Mouse (Mus musculus): ENCODE data around the gene Sox5. TPM values are rescaled to one million over a fixed set of nuclear protein-coding genes. Genes with fewer than 3 reads are reported as not detected.

Sox5 gene
- total RNA-seq, 2 experiments from 2014 or later = 138 to 165 TPM

- intact Hi-C loops (cut with DNase I) = no loop called here
- peak; percentile 64 for DNase-seq
These were observed 615.7 kb downstream of the Sox5 start for GRCm38 (mm10) chr6:144166104-144166503.

- intact Hi-C loops (cut with DNase I) = no loop called here
- DNase-seq = no peak
These were observed 618.3 kb downstream of the Sox5 start for GRCm38 (mm10) chr6:144163501-144163900.

DNA sequence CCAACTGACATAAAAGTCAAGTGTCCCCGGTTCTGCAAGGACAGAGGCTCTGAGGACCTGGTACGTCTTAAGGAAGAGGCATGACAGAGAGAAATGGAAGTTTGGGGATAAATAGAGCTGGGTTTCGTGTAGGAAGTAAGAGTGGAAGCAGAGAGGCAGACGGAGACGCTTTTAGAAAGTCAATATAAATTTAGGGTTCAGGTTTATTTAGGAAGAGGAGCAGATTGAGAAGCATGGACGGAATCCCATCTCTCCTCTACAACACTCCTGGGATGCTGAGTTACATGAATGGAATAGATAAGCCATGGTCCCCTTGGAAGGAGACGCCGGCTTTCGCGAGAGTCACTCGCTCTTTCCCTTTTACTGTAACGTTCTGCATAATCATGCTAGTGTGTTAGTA is 623.1 kb downstream of the Sox5 start:
- intact Hi-C loops (cut with DNase I) = no loop called here
- DNase-seq = no peak

GRCm38 (mm10) chr6:144154892-144155424 is 626.8 kb downstream of the Sox5 start:
- peak; percentile 60 for DNase-seq
- intact Hi-C loops (cut with DNase I) = no loop called here

DNA sequence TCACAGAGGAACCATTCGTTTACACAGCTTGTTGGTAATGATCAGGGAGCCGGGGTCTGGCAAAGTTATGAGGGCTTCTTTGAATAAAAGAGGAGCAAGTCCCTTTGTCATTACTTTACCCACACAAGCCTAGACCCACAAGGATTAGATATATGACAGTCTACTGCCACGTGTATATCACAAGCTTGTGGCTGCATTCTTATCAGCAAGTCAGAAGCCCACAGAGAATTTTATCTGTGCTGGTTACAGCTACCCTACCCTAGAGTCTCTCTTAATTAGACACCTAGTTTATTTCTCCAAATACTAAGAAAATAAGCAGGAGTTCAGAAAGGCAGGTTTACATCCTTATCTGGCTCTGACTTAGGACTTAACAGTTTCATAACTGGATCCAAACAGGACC is 629.8 kb downstream of the Sox5 start:
- no peak for DNase-seq
- intact Hi-C loops (cut with DNase I) = no loop called here

DNA sequence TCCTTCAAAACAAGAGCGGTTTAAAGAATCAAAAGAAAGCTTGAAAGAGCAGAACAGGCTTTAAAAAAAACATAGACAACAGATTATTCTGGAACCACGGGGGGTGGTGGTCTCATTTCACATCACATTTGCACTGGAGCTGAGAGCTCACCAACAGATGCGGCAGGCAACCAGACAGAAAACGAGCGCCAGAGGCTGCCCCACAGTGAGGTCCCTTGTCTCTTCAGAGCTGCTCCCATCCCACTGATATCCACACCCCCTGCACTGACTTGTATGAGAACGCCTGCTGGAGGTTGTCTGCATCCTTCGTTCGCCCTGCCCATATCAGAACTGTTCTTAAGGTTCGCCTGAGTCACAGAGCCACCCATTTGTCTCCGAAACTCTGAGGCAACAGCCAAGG is 630.7 kb downstream of the Sox5 start:
- intact Hi-C loops (cut with DNase I) = no loop called here
- peak; percentile 72 for DNase-seq

- intact Hi-C loops (cut with DNase I) = no loop called here
- DNase-seq = no peak
These were observed 644.4 kb downstream of the Sox5 start for GRCm38 (mm10) chr6:144137397-144137796.

- DNase-seq = no peak
- intact Hi-C loops (cut with DNase I) = no loop called here
These were observed 644.9 kb downstream of the Sox5 start for GRCm38 (mm10) chr6:144136894-144137293.

GRCm38 (mm10) chr6:144129927-144130326 is 651.9 kb downstream of the Sox5 start:
- no peak for DNase-seq
- intact Hi-C loops (cut with DNase I) = no loop called here

DNA sequence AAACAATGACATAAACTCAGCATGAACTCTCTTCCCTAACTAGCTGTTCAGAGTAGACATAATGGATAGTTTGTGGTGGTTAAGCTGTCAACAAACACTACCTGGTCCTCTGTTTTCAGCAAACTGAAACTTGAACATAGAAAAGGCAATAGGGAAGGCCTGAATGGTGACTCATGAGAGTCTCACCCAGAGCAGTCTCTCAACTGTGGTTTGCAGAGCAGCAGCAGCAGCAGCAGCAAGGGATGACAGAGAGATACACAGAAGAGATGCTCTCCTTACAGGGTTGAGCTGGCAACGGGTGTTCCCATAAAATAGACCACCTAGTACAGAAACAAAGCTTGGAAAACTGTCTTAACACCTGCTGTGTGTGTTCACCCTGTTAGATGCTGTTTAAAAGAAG is 661.8 kb downstream of the Sox5 start:
- no peak for DNase-seq
- intact Hi-C loops (cut with DNase I) = no loop called here

- DNase-seq = no peak
- intact Hi-C loops (cut with DNase I) = no loop called here
These were observed 665.1 kb downstream of the Sox5 start for GRCm38 (mm10) chr6:144116646-144117045.

GRCm38 (mm10) chr6:144111561-144111960 is 670.2 kb downstream of the Sox5 start:
- DNase-seq = peak; percentile 22
- intact Hi-C loops (cut with DNase I) = no loop called here

DNA sequence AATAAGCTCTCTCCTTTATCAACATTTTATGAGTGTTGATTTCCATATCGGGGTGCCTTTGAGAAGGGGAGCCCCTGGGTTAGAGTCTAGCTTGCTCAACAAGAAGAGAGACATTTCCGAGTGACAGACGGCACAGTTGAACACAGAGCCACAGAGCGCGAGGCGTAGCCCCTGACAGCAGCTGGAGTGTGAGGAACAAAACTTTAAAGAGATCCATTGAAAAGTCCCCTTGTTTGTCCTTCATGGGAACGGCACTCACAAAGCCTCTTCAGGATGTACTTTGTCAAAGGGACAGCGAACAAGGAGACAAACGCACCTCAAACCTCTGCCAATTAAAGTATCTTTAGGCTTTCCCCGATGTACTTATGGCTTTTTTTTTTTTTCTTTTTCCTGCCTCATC is 674.9 kb downstream of the Sox5 start:
- DNase-seq = no peak
- intact Hi-C loops (cut with DNase I) = no loop called here

- intact Hi-C loops (cut with DNase I) = no loop called here
- no peak for DNase-seq
These were observed 676.1 kb downstream of the Sox5 start for GRCm38 (mm10) chr6:144105645-144106044.

- intact Hi-C loops (cut with DNase I) = no loop called here
- no peak for DNase-seq
These were observed 678.2 kb downstream of the Sox5 start for GRCm38 (mm10) chr6:144103612-144104011.

- intact Hi-C loops (cut with DNase I) = no loop called here
These were observed 680.9 kb downstream of the Sox5 start for GRCm38 (mm10) chr6:144100852-144101251.

GRCm38 (mm10) chr6:144098119-144098518 is 683.7 kb downstream of the Sox5 start:
- intact Hi-C loops (cut with DNase I) = no loop called here
- DNase-seq = peak; percentile 24

More at GRCm38 (mm10) chr6:144100852-144101251, 680.9 kb downstream of the Sox5 start:
- no peak for DNase-seq

DNA sequence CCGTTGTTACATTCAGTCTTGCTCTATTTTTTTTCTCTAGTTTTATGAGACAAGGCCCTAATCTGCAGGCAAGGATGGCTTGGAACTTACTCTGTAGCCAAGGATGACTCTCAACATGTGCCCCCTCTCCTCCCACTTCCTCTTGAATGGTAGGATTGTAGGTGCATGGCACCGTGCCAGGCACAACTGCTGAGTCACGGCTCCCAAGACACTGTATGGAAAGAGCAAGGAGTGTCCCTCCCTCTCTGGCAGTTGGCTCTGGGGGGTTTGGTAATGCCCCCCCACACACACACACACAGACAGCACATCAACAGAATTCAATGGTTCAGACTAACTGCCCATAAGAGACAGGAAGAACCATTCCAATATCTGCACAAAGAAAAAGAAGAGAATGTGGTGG is 693.5 kb downstream of the Sox5 start:
- intact Hi-C loops (cut with DNase I) = no loop called here
- DNase-seq = no peak

DNA sequence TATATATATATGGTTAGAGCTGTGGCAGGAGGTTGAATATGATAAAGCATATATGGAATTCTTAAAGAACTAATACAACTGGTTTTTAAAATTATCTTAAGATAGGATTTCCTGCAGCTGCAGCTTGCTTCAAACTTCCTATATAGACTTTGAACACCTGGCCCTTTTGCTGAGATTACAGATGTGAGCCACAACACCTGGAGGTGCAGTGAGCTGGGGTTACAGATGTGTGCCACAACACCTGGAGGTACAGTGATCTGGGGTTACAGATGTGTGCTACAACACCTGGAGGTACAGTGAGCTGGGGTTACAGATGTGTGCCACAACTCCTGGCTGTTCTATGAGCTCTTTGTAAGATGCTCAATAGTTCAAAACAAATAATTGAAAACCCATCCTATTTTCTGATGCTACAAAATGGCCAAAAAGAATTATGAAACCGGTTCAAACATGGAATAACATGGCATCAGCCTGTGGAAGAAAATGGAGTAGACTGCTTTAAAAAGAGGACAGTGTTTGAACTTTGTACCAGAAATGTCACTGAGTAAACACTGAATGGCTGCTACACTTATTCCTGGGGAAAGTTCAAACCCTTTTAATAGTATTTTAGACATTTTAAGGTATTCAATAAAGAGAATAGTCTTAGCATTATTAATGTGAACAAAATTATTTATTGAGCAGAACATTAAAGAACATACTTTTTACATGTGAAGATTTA is 695.5 kb downstream of the Sox5 start:
- DNase-seq = no peak

GRCm38 (mm10) chr6:144082297-144082696 is 699.5 kb downstream of the Sox5 start:
- intact Hi-C loops (cut with DNase I) = no loop called here
- no peak for DNase-seq

More for the DNA sequence above, 695.5 kb downstream of the Sox5 start:
- intact Hi-C loops (cut with DNase I) = no loop called here

DNA sequence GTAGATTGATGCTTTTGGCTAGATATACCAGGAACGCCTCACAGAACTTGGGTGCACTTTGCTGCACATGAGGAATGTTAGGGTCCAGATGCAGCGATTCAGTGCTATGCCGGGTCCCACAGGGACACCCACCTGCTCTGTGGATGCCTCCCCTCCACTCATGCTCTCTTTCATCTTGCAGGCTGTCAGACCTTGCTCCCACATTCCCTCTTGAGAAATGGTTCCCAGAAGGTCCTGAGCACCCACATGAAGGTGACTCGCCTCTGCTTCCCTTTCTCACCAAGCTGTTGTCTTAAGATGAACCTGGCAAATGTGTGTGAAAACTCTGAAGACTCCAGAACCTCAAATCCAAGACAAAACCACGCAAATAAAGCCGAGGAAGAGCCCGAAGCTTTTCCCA is 704.0 kb downstream of the Sox5 start:
- intact Hi-C loops (cut with DNase I) = no loop called here
- DNase-seq = no peak

DNA sequence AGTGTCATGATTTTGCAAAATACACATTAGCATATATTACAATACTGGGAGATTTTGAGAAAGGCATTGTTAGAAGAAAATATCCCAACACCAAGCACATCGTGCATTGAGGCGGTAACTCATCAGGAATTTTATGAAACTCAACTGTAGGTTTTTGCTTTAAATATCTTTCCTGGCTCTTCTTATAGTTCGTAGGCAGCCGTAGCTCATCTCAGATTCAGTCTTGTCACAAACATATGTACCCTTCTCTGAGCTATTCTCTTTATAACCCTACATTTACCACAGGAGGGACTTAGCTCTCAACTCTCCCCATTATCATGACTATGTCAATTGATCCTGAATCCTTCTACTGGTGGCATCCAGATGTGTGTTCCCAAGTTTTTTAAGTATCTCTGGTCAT is 705.4 kb downstream of the Sox5 start:
- intact Hi-C loops (cut with DNase I) = no loop called here
- DNase-seq = no peak

Measured in left cerebral cortex, postnatal 4 days (tissue).